Mouse (Mus musculus): ENCODE measurements around the gene Bcas1.

DNA sequence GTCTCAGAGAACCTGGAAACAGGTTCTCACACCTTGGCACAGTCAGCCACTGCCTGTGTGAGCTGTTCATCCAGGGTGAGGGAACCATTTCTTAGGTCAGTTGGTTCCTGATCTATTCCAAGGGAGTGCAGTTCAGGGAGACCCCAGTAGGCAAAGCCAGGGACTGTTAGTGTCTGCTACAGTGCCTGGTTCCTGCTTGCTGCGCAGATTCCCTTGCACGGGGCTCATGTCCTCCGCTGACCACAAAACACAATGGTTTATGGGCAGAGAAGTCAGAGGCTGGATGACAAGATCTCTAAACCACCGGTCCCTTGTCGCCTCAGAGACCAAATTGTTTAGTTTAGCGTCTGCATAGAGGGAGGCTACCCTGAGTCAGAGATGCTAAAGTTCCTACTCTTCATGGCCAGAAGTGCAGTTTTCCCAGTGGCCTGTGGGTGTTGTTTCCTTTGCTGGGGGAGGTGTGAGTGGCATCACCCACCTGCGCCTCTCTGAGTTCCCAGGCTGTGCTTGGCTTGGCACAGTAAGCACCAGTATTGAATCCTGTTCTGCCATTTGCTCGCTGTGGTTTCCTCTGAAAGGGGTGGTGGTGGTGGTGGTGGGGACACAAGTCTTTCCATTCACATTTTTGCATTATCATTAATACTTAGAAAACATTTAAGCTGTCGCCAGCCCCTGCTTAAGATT, 120.9 kb downstream of the Bcas1 start:
- no peak for TF ChIP-seq POLR2A (IDR thresholded peaks at IDR 0.05; ENCODE audit: extremely low read depth, insufficient read depth, low read length)
- no peak for TF ChIP-seq CTCF (IDR thresholded peaks at IDR 0.05; ENCODE audit: extremely low read depth, insufficient read depth, low read length)

Measured in cortical plate, adult 2 months (tissue).